Mouse (Mus musculus) hindbrain, embryonic 11.5 days (tissue): Measurements from ENCODE around the gene Med16. TPM values are rescaled to one million over a fixed set of nuclear protein-coding genes. Genes with fewer than 3 reads are reported as not detected.

Experiments
- ATAC-seq: fragments of 200-750 bp; cut with Nextera tagmentation; 2 replicates; pipeline ENCODE4 v1.8.0; 2017; ENCODE audit warnings: mild to moderate bottlenecking, moderate TSS enrichment, moderate library complexity; ENCODE audit not compliant: low FRiP score
- DNase-seq: peaks from one replicate; pipeline ENCODE4 v3.0.0-alpha.2; 2015; ENCODE audit warnings: low spot score
- H3K27ac ChIP-seq: fragments of 300-500 bp; sonication (generic); 2 replicates; pipeline ENCODE4 v1.5.1; 2014; ENCODE audit warnings: mild to moderate bottlenecking, low read depth, low read length
- H3K27me3 ChIP-seq: fragments of 300-500 bp; sonication (generic); 2 replicates; pipeline ENCODE4 v1.6.1; 2014; ENCODE audit warnings: mild to moderate bottlenecking, low read length, moderate library complexity, mixed read lengths; ENCODE audit not compliant: control insufficient read depth, insufficient read depth
- H3K36me3 ChIP-seq: fragments of 300-500 bp; sonication (generic); 2 replicates; pipeline ENCODE4 v1.6.1; 2014; ENCODE audit warnings: mild to moderate bottlenecking, low read length, moderate library complexity, mixed read lengths; ENCODE audit not compliant: control insufficient read depth, insufficient read depth
- H3K4me1 ChIP-seq: fragments of 300-500 bp; sonication (generic); replicated peaks from 2 replicates; pipeline ENCODE4 v1.6.1; 2014; ENCODE audit warnings: low read length, mixed read lengths; ENCODE audit not compliant: control insufficient read depth, insufficient read depth
- H3K4me2 ChIP-seq: fragments of 300-500 bp; sonication (generic); replicated peaks from 2 replicates; pipeline ENCODE4 v1.6.1; 2014; ENCODE audit warnings: mild to moderate bottlenecking, low read depth, low read length
- H3K4me3 ChIP-seq: fragments of 300-500 bp; sonication (generic); 2 replicates; pipeline ENCODE4 v1.5.1; 2014; ENCODE audit warnings: low read depth, low read length
- H3K9ac ChIP-seq: fragments of 300-500 bp; sonication (generic); 2 replicates; pipeline ENCODE4 v1.6.1; 2014; ENCODE audit warnings: low read depth, low read length
- H3K9me3 ChIP-seq: fragments of 300-500 bp; sonication (generic); 2 replicates; pipeline ENCODE4 v1.6.1; 2016; ENCODE audit warnings: low read length; ENCODE audit not compliant: control insufficient read depth
- WGBS: fragments of 180-500 bp; shearing (Covaris S2); extraction: QIAGEN DNeasy Blood & Tissue Kit; methylation state at CpG from one replicate; pipeline ENCODE4 v1.1.7; 2014; 5-methylcytosine and 5-hydroxymethylcytosine counted together
- polyA plus RNA-seq: library from polyadenylated mRNA; unstranded; fragments of >200 nt; fragmentation: Nextera tagmentation; extraction: Ambion mirVana; gene quantifications from 2 replicates; pipeline ENCODE4 v1.2.1, GENCODE M21; 2014

Med16 gene
- polyA plus RNA-seq, 1 experiment from 2014 or later, result 33.7 TPM

DNA sequence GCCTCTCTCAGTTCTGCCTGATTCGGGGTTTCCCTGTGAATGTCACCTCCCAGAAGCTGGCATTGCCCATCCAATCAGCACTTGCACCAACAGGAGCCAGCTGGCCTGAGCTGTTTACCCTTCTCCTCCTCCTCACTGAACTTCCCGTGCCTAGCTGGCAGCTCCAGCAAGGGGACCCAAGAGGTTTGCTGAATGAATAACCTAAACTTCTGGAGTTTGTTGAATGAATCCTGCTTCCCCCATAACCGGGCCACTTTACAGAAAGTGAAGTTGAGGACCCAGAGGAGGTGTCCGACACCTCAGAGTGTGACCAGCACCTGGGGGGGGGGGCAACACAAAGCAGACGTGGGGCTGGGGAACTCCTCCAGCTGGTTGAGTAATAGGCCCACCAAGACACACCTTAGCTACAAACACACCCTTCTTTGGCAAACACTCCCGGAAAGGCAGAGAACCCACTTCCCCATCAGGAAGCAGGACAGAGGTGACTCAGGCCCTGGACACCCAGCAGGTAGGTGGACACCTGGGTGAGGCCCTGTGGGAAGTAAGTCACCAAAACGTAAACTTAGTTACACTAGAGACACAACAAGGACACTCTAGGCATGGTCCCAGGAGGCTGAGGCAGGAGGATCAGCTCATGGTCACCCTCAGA is 6.3 kb upstream of the Med16 start:
- WGBS, result 79% methylated on average over 7 of the region's 7 CpGs
- Histone ChIP-seq H3K36me3 (no peaks in the 10 kb centered on the region), H3K27me3 (peaks cover 27% of the 10 kb centered on the region), H3K4me1 (peaks cover 14% of the 10 kb centered on the region), H3K27ac (no peak overlapping the region), H3K4me3 (no peak overlapping the region), H3K9me3 (no peaks in the 10 kb centered on the region), H3K9ac (no peak overlapping the region), H3K4me2 (peak overlapping the region; percentile 6; the same call in 1 of the 2 replicates)
- DNase-seq (no peak), ATAC-seq (no peak)

- no peak for DNase-seq
- no peaks in the 10 kb centered on the region for H3K36me3 ChIP-seq
- H3K9me3 ChIP-seq, result no peaks in the 10 kb centered on the region
- H3K4me2 ChIP-seq, result no peak overlapping the region; the same call in 1 of the 2 replicates
- ATAC-seq, result no peak
- H3K27ac ChIP-seq, result no peak overlapping the region
- H3K4me3 ChIP-seq, result peak overlapping the region; percentile 10; the same call in 1 of the 2 replicates
- peaks cover 20% of the 10 kb centered on the region for H3K27me3 ChIP-seq
- H3K4me1 ChIP-seq, result peaks cover 12% of the 10 kb centered on the region
- no peak overlapping the region for H3K9ac ChIP-seq
- 79% methylated on average over 9 of the region's 11 CpGs for WGBS
Measured at GRCm38 (mm10) chr10:79914131-79914947, 5.6 kb upstream of the Med16 start.

- no peaks in the 10 kb centered on the region for H3K36me3 ChIP-seq
- H3K27me3 ChIP-seq, result peaks cover under 1% of the 10 kb centered on the region
- H3K9ac ChIP-seq, result no peak overlapping the region
- peaks cover 8% of the 10 kb centered on the region for H3K4me1 ChIP-seq
- ATAC-seq, result no peak
- 71% methylated on average over 20 of the region's 20 CpGs for WGBS
- DNase-seq, result no peak
- H3K27ac ChIP-seq, result no peak overlapping the region
- no peak overlapping the region for H3K4me3 ChIP-seq
- no peak overlapping the region for H3K4me2 ChIP-seq
- H3K9me3 ChIP-seq, result no peaks in the 10 kb centered on the region
Measured at GRCm38 (mm10) chr10:79912412-79912811, 3.7 kb upstream of the Med16 start.

DNA sequence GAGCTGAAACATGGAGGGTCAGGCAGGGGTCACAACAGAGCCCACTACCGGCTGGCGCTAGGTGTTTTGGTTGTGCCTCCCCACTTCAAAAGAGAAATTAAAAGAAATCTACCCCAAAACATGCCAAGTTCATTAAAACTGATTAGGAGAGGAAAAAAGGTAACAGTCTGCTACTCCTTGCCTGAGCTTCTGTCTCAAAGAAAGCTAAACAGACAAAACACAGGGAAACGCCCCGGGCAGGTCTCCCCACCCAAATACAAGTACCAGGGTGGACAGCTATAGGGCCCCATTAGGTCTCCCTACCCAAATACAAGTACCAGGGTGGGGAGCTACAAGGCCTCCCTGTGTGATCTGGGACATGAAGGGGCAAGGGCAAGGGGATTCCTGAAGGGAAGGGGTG is 1.8 kb upstream of the Med16 start, which contains the start of gene Gm26602:
TSS of gene Gm26602 (plus strand) at position 301 of the 400 bp plus-strand sequence.
- DNase-seq (no peak), ATAC-seq (no peak)
- H3K4me3 ChIP-seq, result no peak within 1 kb of the TSS
- H3K9ac ChIP-seq, result no peak within 1 kb of the TSS
- WGBS, result 92% methylated on average over 4 of the region's 4 CpGs
- H3K4me1 ChIP-seq, result 0 out of 2 replicates have a peak, but pooled peaks cover 4% of the 10 kb centered on the region
- no peaks in the 10 kb centered on the region for H3K27me3 ChIP-seq
- no peaks in the 10 kb centered on the region for H3K36me3 ChIP-seq
- H3K27ac ChIP-seq, result no peak within 1 kb of the TSS
- no peaks in the 10 kb centered on the region for H3K9me3 ChIP-seq
- no peak within 1 kb of the TSS for H3K4me2 ChIP-seq

DNA sequence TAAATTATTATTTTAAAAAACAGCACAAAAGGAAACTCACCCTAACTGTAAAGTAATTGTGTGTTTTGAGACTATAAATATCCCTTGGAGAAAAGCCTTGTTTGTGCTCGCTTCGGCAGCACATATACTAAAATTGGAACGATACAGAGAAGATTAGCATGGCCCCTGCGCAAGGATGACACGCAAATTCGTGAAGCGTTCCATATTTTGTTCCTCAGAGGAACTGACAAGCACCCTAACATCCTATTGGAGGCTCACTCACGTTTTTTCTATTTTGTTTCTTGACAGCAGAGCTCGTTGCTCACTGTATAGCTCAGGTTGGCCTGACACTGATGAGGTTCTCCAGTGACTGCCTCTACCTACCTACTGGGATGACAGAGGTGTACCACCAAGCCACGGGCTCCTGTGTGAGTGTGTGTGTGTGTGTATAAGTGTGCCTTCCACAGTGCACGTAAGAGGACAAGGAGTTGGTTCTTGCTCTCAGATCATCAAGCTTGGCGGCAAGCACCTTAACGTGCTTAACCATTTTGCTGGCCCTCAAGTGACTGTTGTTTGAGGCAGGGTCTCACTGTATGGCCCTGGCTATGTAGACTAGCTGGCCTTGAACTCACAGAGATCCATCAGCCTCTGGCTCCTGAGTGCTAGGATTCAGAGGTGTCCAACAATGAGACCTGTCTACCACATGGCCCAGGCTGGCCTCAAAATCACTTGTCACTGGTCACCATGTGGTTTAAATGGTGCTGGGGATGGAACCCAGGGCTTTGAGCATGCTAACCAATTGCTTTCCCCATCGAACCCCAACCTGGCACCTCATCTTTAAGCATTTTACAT is 584 bp upstream of the Med16 start:
- Histone ChIP-seq H3K4me1 (no peaks in the 10 kb centered on the region), H3K4me3 (no peak overlapping the region), H3K27me3 (no peaks in the 10 kb centered on the region), H3K9me3 (no peaks in the 10 kb centered on the region), H3K36me3 (no peaks in the 10 kb centered on the region), H3K4me2 (no peak overlapping the region; the same call in 1 of the 2 replicates), H3K27ac (peak overlapping the region; percentile 96), H3K9ac (no peak overlapping the region; the same call in 1 of the 2 replicates)
- WGBS, result 24% methylated on average over 14 of the region's 14 CpGs
- DNase-seq (peak; percentile 57), ATAC-seq (peak; percentile 60; the same call in 1 of the 2 replicates)

GRCm38 (mm10) chr10:79907415-79907814 is 1.3 kb downstream of the Med16 start:
- DNase-seq (no peak), ATAC-seq (no peak)
- WGBS, result 95% methylated on average over 10 of the region's 10 CpGs
- Histone ChIP-seq H3K4me3 (no peak overlapping the region), H3K4me2 (no peak overlapping the region), H3K4me1 (no peaks in the 10 kb centered on the region), H3K36me3 (peaks cover 3% of the 10 kb centered on the region; the same call in 1 of the 2 replicates), H3K9me3 (no peaks in the 10 kb centered on the region), H3K27me3 (no peaks in the 10 kb centered on the region; the same call in 1 of the 2 replicates), H3K9ac (no peak overlapping the region), H3K27ac (no peak overlapping the region)

DNA sequence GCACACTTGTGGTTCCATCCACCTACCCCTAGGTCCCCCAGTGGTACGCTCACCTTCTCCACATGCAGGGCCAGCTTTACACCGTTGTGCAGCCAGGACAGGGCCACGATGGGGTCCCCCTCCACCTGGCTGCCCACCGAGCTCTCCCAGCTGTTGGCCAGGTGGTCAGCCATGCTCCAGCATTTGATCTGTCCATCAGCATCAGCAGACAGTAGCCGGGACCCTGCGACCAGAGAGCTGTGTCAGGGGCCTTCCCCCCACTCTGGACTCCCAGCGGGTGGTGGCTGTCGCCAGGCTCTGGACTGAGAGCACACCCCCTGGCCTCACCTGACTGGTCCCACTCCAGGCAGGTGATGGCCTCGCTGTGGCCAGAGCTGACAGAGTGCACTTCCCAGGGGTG is 2.0 kb downstream of the Med16 start:
- Histone ChIP-seq H3K36me3 (peaks cover 3% of the 10 kb centered on the region; the same call in 1 of the 2 replicates), H3K9me3 (no peaks in the 10 kb centered on the region), H3K27ac (no peak overlapping the region), H3K4me1 (no peaks in the 10 kb centered on the region), H3K4me2 (no peak overlapping the region), H3K4me3 (no peak overlapping the region), H3K27me3 (no peaks in the 10 kb centered on the region; the same call in 1 of the 2 replicates), H3K9ac (no peak overlapping the region)
- DNase-seq (no peak), ATAC-seq (no peak)
- 90% methylated on average over 9 of the region's 9 CpGs for WGBS

- 15% methylated on average over 2 of the region's 2 CpGs for WGBS
- H3K4me2 ChIP-seq, result no peak overlapping the region
- peaks cover 7% of the 10 kb centered on the region for H3K4me1 ChIP-seq
- H3K9me3 ChIP-seq, result no peaks in the 10 kb centered on the region
- 0 out of 2 replicates have a peak overlapping the region, but pooled peaks have one; percentile 36 for H3K27ac ChIP-seq
- H3K36me3 ChIP-seq, result peaks cover 3% of the 10 kb centered on the region; the same call in 1 of the 2 replicates
- peaks cover 4% of the 10 kb centered on the region; the same call in 1 of the 2 replicates for H3K27me3 ChIP-seq
- H3K4me3 ChIP-seq, result no peak overlapping the region
- DNase-seq (peak; percentile 54), ATAC-seq (peak; percentile 55)
- 0 out of 2 replicates have a peak overlapping the region, but pooled peaks have one; percentile 23 for H3K9ac ChIP-seq
Measured at GRCm38 (mm10) chr10:79900951-79901410, 7.7 kb downstream of the Med16 start.
